Mouse (Mus musculus): ENCODE measurements around the gene Dll1.

DNA sequence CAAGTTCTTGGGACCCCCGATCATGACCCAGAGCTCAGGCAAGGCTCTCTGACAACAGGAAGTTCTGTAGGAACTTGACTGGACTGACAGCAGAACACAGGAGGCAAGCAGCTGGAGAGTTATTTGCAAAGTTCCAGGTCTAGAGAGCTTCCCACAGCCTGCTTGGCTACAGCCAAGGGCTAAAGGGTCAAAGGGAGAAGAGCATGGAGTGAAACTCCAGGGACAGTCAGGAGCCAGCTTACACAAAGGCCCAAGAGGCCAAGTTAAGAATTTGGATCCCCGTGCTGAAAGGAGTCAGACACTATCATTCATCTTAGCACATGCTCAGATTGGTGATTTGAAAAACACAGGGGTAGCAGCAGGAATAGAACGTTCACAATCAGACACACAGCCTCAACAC is 13.0 kb downstream of the Dll1 start:
- TF ChIP-seq CTCF (IDR thresholded peaks at IDR 0.05; ENCODE audit: extremely low read depth, insufficient read depth, low read length) (no peak), POLR2A (IDR thresholded peaks at IDR 0.05; ENCODE audit: extremely low read depth, insufficient read depth, low read length) (no peak)
